Mouse (Mus musculus) lung, adult 2 months (tissue): Measurements from ENCODE around the gene Pou5f1. TPM values are rescaled to one million over a fixed set of nuclear protein-coding genes. Genes with fewer than 3 reads are reported as not detected.
A peak's percentile ranks its signal among the peaks of the same experiment; 100 is the strongest.
"Not testable (repeated sequence)": the region's sequence is repeated elsewhere in the genome, so short reads cannot be mapped to it uniquely, and the experiment has no call there.

Source experiments
- DNase-seq: peaks from one replicate; pipeline ENCODE4 v3.0.0; 2022
- H3K4me1 ChIP-seq: fragments of 200-500 bp; 2 replicates; pipeline ENCODE4 v1.6.1; 2011; ENCODE audit warnings: low read length; ENCODE audit not compliant: control insufficient read depth, insufficient read depth
- H3K4me3 ChIP-seq: fragments of 200-500 bp; replicated peaks from 2 replicates; pipeline ENCODE3; 2011; ENCODE audit warnings: low read depth, mild to moderate bottlenecking, control low read depth, low read length; ENCODE audit errors: extremely low read depth
- CTCF ChIP-seq: fragments of 200-500 bp; IDR thresholded peaks from 2 replicates; pipeline ENCODE4 v1.5.1; 2011; ENCODE audit warnings: mild to moderate bottlenecking, low read length, control low read depth; ENCODE audit not compliant: insufficient read depth
- POLR2A ChIP-seq: fragments of 200-500 bp; IDR thresholded peaks from 2 replicates; pipeline ENCODE4 v1.6.1; 2011; ENCODE audit warnings: low read depth, mild to moderate bottlenecking, control low read depth, low read length, borderline replicate concordance; ENCODE audit errors: extremely low read depth
- WGBS: fragments of 180-500 bp; shearing (Covaris S2); methylation state at CpG from one replicate; pipeline ENCODE4 v1.1.7; 2018; 5-methylcytosine and 5-hydroxymethylcytosine counted together
- polyA plus RNA-seq: library from polyadenylated mRNA; depleted of rRNA; stranded (reverse); fragments of >200 nt; gene quantifications from 2 replicates; pipeline ENCODE4 v1.2.3, GENCODE M21; 2012

Pou5f1 gene
- polyA plus RNA-seq, 1 experiment: not detected

GRCm38 (mm10) chr17:35490320-35490719 is 15.5 kb upstream of the Pou5f1 start:
- TF ChIP-seq POLR2A: no peak
- no peak for TF ChIP-seq CTCF
- DNase-seq: no peak
- 66% methylated on average over 5 of the region's 5 CpGs for WGBS
- Histone ChIP-seq H3K4me1 (no peaks in the 10 kb centered on the region), H3K4me3 (no peak overlapping the region)

- no peak for TF ChIP-seq CTCF
- no peak for TF ChIP-seq POLR2A
- Histone ChIP-seq H3K4me3 (no peak overlapping the region), H3K4me1 (no peaks in the 10 kb centered on the region)
- WGBS: 87% methylated on average over 7 of the region's 7 CpGs
- no peak for DNase-seq
These were observed 8.7 kb upstream of the Pou5f1 start for GRCm38 (mm10) chr17:35497124-35497523.

- TF ChIP-seq CTCF: no peak
- TF ChIP-seq POLR2A: no peak
- no peaks in the 10 kb centered on the region for H3K4me1 ChIP-seq
- no peak for DNase-seq
- 18% methylated on average over 6 of the region's 6 CpGs for WGBS
- H3K4me3 ChIP-seq: no peak overlapping the region
These were observed 3.6 kb upstream of the Pou5f1 start for GRCm38 (mm10) chr17:35502226-35502625.

- no peaks in the 10 kb centered on the region for H3K4me1 ChIP-seq
- 65% methylated on average over 5 of the region's 5 CpGs for WGBS
- TF ChIP-seq CTCF (no peak), POLR2A (no peak)
- no peak overlapping the region for H3K4me3 ChIP-seq
- no peak for DNase-seq
These were observed 3.1 kb upstream of the Pou5f1 start for GRCm38 (mm10) chr17:35502762-35503161.

GRCm38 (mm10) chr17:35503849-35504248 is 2.0 kb upstream of the Pou5f1 start:
- TF ChIP-seq CTCF: no peak
- no peak for TF ChIP-seq POLR2A
- H3K4me1 ChIP-seq: no peaks in the 10 kb centered on the region
- 45% methylated on average over 5 of the region's 5 CpGs for WGBS

GRCm38 (mm10) chr17:35504628-35505481 is 963 bp upstream of the Pou5f1 start:
- Histone ChIP-seq H3K4me1 (no peaks in the 10 kb centered on the region), H3K4me3 (no peak overlapping the region)
- 46% methylated on average over 8 of the region's 8 CpGs for WGBS
- TF ChIP-seq CTCF: no peak
- TF ChIP-seq POLR2A: no peak
- no peak for DNase-seq

More at GRCm38 (mm10) chr17:35503849-35504248, 2.0 kb upstream of the Pou5f1 start:
- H3K4me3 ChIP-seq: no peak overlapping the region
- no peak for DNase-seq

- TF ChIP-seq CTCF (no peak), POLR2A (no peak)
- no peak for DNase-seq
- Histone ChIP-seq H3K4me1 (no peaks in the 10 kb centered on the region), H3K4me3 (no peak overlapping the region)
- 31% methylated on average over 10 of the region's 10 CpGs for WGBS
These were observed 1.1 kb downstream of the Pou5f1 start for GRCm38 (mm10) chr17:35506881-35507280.

GRCm38 (mm10) chr17:35507556-35508260 is 1.9 kb downstream of the Pou5f1 start:
- no peak for DNase-seq
- no peaks in the 10 kb centered on the region for H3K4me1 ChIP-seq
- no peak overlapping the region for H3K4me3 ChIP-seq
- TF ChIP-seq POLR2A (no peak), CTCF (no peak)
- WGBS: 36% methylated on average over 13 of the region's 13 CpGs

GRCm38 (mm10) chr17:35508279-35508678 is 2.5 kb downstream of the Pou5f1 start:
- 76% methylated on average over 5 of the region's 5 CpGs for WGBS
- DNase-seq, H3K4me3 ChIP-seq, H3K4me1 ChIP-seq: not testable (repeated sequence)

- 11% methylated on average over 8 of the region's 8 CpGs for WGBS
- no peak for TF ChIP-seq POLR2A
- peak; percentile 49 for TF ChIP-seq CTCF
- peak; percentile 18 for DNase-seq
- Histone ChIP-seq H3K4me1 (no peaks in the 10 kb centered on the region), H3K4me3 (no peak overlapping the region)
These were observed 3.5 kb downstream of the Pou5f1 start for GRCm38 (mm10) chr17:35509284-35509683.
